Mouse (Mus musculus) E14TG2a.4 (cell line): Measurements from ENCODE around the gene D630003M21Rik.

Experiments
- CTCF ChIP-seq: conservative IDR thresholded peaks from 2 replicates; pipeline ENCODE4 v1.5.1; 2014; ENCODE audit warnings: low read length
- NANOG ChIP-seq: IDR thresholded peaks from 2 replicates; pipeline ENCODE4 v1.6.1; 2014; ENCODE audit warnings: borderline replicate concordance, low read length, mixed read lengths
- POU5F1 ChIP-seq: IDR thresholded peaks from 2 replicates; pipeline ENCODE4 v1.6.1; 2014; ENCODE audit warnings: low read length, borderline replicate concordance

GRCm38 (mm10) chr2:158169771-158170170, 59.3 kb downstream of the D630003M21Rik start:
- TF ChIP-seq CTCF = no peak
- TF ChIP-seq NANOG = no peak
- TF ChIP-seq POU5F1 = no peak
